Mouse (Mus musculus): ENCODE measurements around the gene Sprn. TPM values are rescaled to one million over a fixed set of nuclear protein-coding genes. Genes with fewer than 3 reads are reported as not detected.

The Sprn gene
- 15.2 and 15.7 TPM in 2 replicates for polyA plus RNA-seq (2015; fragmentation: Nextera tagmentation; extraction: Ambion mirVana)

DNA sequence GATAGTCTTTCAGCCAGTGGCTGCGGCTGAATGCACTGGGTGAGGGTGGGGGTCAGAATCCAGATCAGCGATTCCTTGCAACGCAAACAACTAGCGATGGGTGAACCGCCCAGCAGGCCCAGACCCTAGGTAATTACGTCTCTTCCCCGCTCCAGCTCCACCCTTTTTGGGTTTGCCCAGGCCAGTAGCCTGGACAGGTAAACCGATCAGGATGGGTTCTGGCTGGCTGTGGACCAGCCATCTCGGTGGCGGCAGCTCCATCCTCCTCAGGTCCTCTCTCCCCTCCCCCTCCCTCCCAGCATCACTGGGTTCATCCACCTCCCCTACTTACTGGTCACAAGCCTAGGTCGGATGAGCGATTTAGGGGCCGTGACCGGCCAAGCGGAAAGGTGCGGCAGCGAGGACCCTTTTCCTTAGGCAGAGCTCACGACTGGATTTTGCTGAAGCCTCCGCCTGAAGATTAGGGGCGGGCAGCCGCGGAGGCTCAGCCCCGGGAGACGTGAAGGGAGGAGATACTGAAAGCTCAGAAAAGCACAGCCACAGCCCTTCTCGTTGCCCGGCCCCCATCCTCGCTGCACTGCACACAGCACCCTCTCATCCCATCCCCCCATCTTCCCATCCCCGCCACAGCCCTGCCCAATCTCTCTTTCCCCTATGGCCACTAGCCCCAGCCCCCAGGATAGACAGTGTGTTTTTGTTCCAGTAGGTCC lies at the start of gene Sprn:
Gene Sprn (minus strand): TSS at position 660 of the 710 bp plus-strand sequence.
- Histone ChIP-seq H3K9ac (replicated peaks) (peak within 1 kb of the TSS; percentile 47), H3K4me1 (peaks cover 8% of the 10 kb centered on the region), H3K27me3 (peaks cover 8% of the 10 kb centered on the region; the same call in 1 of the 2 replicates), H3K9me3 (no peaks in the 10 kb centered on the region), H3K4me2 (replicated peaks) (peak within 1 kb of the TSS; percentile 61), H3K36me3 (no peaks in the 10 kb centered on the region), H3K4me3 (peak within 1 kb of the TSS; percentile 46), H3K27ac (replicated peaks) (peak within 1 kb of the TSS; percentile 50)
- peak; percentile 79 for ATAC-seq (replicated peaks)
- 2% methylated on average over 28 of the region's 28 CpGs for WGBS

- Histone ChIP-seq H3K9me3 (no peaks in the 10 kb centered on the region), H3K27ac (replicated peaks) (no peak overlapping the region), H3K36me3 (no peaks in the 10 kb centered on the region), H3K9ac (replicated peaks) (no peak overlapping the region), H3K4me3 (no peak overlapping the region), H3K4me2 (replicated peaks) (no peak overlapping the region), H3K27me3 (no peaks in the 10 kb centered on the region), H3K4me1 (no peaks in the 10 kb centered on the region)
- no peak for ATAC-seq (replicated peaks)
- 92% methylated on average over 4 of the region's 4 CpGs for WGBS
These were observed 46.4 kb upstream of the Sprn start for GRCm38 (mm10) chr7:140201090-140201489.

- ATAC-seq (replicated peaks) = no peak
- H3K4me2 ChIP-seq (replicated peaks) = no peak overlapping the region
These were observed 41.3 kb upstream of the Sprn start for GRCm38 (mm10) chr7:140196002-140196401.

DNA sequence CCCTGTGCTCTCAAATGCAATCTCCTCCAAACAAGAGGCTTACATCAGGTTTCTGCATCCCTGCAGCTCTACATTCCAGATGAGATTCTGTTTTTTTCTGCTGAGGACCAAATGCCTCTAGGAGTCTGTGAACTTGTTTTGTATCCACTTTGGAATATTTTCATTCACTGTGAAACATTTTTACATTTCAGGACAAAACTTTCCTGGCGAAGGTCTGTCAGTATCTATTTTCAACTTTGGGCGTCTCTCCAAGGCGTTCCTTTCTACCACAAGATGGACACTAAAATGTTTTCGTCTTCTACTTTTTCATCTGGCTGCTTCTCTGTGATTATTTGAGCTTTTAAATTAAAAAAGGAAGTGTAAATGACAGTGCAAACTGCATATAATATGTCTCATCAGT lies 39.4 kb upstream of the Sprn start:
- H3K4me3 ChIP-seq = no peak overlapping the region
- H3K9ac ChIP-seq (replicated peaks) = no peak overlapping the region
- no peaks in the 10 kb centered on the region for H3K36me3 ChIP-seq
- ATAC-seq (replicated peaks) = no peak
- WGBS = 89% methylated on average over 4 of the region's 4 CpGs
- H3K27ac ChIP-seq (replicated peaks) = no peak overlapping the region
- no peaks in the 10 kb centered on the region for H3K9me3 ChIP-seq
- H3K4me2 ChIP-seq (replicated peaks) = no peak overlapping the region
- no peaks in the 10 kb centered on the region for H3K27me3 ChIP-seq
- H3K4me1 ChIP-seq = no peaks in the 10 kb centered on the region

More at GRCm38 (mm10) chr7:140196002-140196401, 41.3 kb upstream of the Sprn start:
- Histone ChIP-seq H3K4me3 (no peak overlapping the region), H3K4me1 (no peaks in the 10 kb centered on the region), H3K36me3 (no peaks in the 10 kb centered on the region), H3K9ac (replicated peaks) (no peak overlapping the region), H3K27me3 (no peaks in the 10 kb centered on the region), H3K9me3 (no peaks in the 10 kb centered on the region), H3K27ac (replicated peaks) (no peak overlapping the region)
- WGBS = 87% methylated on average over 8 of the region's 8 CpGs

DNA sequence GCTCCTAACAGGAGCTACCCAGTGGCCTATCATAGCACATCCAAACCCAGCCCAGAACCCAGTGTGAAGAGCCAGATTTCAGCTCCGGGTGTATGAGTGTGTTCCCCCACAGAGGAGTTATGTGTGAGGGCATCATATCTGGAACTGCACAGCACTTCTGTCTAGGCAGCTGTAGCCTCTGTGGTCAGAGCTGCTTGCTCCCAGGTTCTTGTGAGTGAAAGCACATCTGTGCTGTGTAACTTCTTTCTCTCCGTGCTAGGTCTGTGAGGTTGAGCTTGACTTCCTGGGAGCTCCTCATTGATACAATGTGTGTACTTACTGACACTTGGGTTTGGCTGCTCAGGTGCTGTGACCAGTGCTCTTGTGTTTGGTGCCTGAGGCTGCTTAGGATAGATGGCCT lies 38.2 kb upstream of the Sprn start:
- Histone ChIP-seq H3K27ac (replicated peaks) (no peak overlapping the region), H3K9me3 (no peaks in the 10 kb centered on the region), H3K4me2 (replicated peaks) (no peak overlapping the region), H3K9ac (replicated peaks) (no peak overlapping the region), H3K4me1 (no peaks in the 10 kb centered on the region), H3K27me3 (no peaks in the 10 kb centered on the region), H3K4me3 (no peak overlapping the region), H3K36me3 (no peaks in the 10 kb centered on the region)
- WGBS = 86% methylated on average over 2 of the region's 2 CpGs
- ATAC-seq (replicated peaks) = no peak

GRCm38 (mm10) chr7:140192445-140192844 lies 37.8 kb upstream of the Sprn start:
- Histone ChIP-seq H3K36me3 (no peaks in the 10 kb centered on the region), H3K27ac (replicated peaks) (no peak overlapping the region), H3K27me3 (no peaks in the 10 kb centered on the region), H3K4me3 (no peak overlapping the region), H3K4me1 (no peaks in the 10 kb centered on the region), H3K9me3 (no peaks in the 10 kb centered on the region), H3K9ac (replicated peaks) (no peak overlapping the region), H3K4me2 (replicated peaks) (no peak overlapping the region)
- ATAC-seq (replicated peaks) = no peak
- 59% methylated on average over 2 of the region's 2 CpGs for WGBS

DNA sequence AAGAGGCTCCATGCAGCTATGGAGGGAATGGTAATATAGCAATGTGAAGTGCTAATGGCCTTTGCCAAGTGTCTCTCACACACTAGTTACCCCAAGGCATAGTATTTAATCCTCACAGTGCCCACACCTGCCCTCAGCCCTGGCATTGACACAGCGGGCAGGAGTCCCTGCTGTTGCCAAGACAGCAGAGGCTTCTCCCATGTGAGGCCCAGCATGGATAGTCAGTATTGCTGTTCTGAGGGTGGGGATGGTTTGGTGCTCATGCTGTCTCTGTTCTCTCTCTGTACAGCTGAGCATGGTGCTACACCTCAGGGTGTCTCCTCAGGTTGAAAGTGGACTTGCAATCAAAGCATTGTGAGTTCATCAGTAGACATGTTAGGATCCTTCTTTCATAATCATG lies 35.8 kb upstream of the Sprn start:
- Histone ChIP-seq H3K4me2 (replicated peaks) (no peak overlapping the region), H3K27ac (replicated peaks) (no peak overlapping the region), H3K9ac (replicated peaks) (no peak overlapping the region), H3K27me3 (no peaks in the 10 kb centered on the region), H3K4me1 (no peaks in the 10 kb centered on the region), H3K36me3 (no peaks in the 10 kb centered on the region), H3K4me3 (no peak overlapping the region), H3K9me3 (no peaks in the 10 kb centered on the region)
- no peak for ATAC-seq (replicated peaks)
- WGBS = 88% methylated on average over 1 of the region's 1 CpGs

- no peak for ATAC-seq (replicated peaks)
- H3K9ac ChIP-seq (replicated peaks) = no peak overlapping the region
These were observed 34.0 kb upstream of the Sprn start for GRCm38 (mm10) chr7:140188391-140189328.

GRCm38 (mm10) chr7:140187721-140188390 lies 33.2 kb upstream of the Sprn start:
- WGBS = 81% methylated on average over 7 of the region's 7 CpGs
- H3K9me3 ChIP-seq = no peaks in the 10 kb centered on the region
- ATAC-seq (replicated peaks) = no peak
- no peaks in the 10 kb centered on the region for H3K36me3 ChIP-seq
- H3K4me1 ChIP-seq = no peaks in the 10 kb centered on the region
- no peak overlapping the region for H3K4me2 ChIP-seq (replicated peaks)
- H3K9ac ChIP-seq (replicated peaks) = no peak overlapping the region
- H3K27ac ChIP-seq (replicated peaks) = no peak overlapping the region
- no peak overlapping the region for H3K4me3 ChIP-seq
- H3K27me3 ChIP-seq = no peaks in the 10 kb centered on the region

More at GRCm38 (mm10) chr7:140188391-140189328, 34.0 kb upstream of the Sprn start:
- no peaks in the 10 kb centered on the region for H3K4me1 ChIP-seq
- no peak overlapping the region for H3K27ac ChIP-seq (replicated peaks)
- H3K9me3 ChIP-seq = no peaks in the 10 kb centered on the region
- H3K27me3 ChIP-seq = no peaks in the 10 kb centered on the region
- 63% methylated on average over 4 of the region's 4 CpGs for WGBS
- no peak overlapping the region for H3K4me2 ChIP-seq (replicated peaks)
- H3K4me3 ChIP-seq = no peak overlapping the region
- no peaks in the 10 kb centered on the region for H3K36me3 ChIP-seq

GRCm38 (mm10) chr7:140186646-140187620 lies 32.3 kb upstream of the Sprn start:
- no peaks in the 10 kb centered on the region for H3K4me1 ChIP-seq
- ATAC-seq (replicated peaks) = no peak
- H3K27me3 ChIP-seq = no peaks in the 10 kb centered on the region
- H3K9me3 ChIP-seq = no peaks in the 10 kb centered on the region
- H3K36me3 ChIP-seq = no peaks in the 10 kb centered on the region
- H3K9ac ChIP-seq (replicated peaks) = no peak overlapping the region
- H3K27ac ChIP-seq (replicated peaks) = no peak overlapping the region
- H3K4me3 ChIP-seq = no peak overlapping the region
- H3K4me2 ChIP-seq (replicated peaks) = no peak overlapping the region
- 49% methylated on average over 18 of the region's 18 CpGs for WGBS

- Histone ChIP-seq H3K9ac (replicated peaks) (no peak overlapping the region), H3K27me3 (no peaks in the 10 kb centered on the region), H3K9me3 (no peaks in the 10 kb centered on the region), H3K27ac (replicated peaks) (no peak overlapping the region), H3K36me3 (no peaks in the 10 kb centered on the region), H3K4me2 (replicated peaks) (no peak overlapping the region), H3K4me1 (no peaks in the 10 kb centered on the region), H3K4me3 (no peak overlapping the region)
- WGBS = 89% methylated on average over 4 of the region's 4 CpGs
- no peak for ATAC-seq (replicated peaks)
These were observed 29.5 kb upstream of the Sprn start for GRCm38 (mm10) chr7:140184206-140184605.

All from forebrain, embryonic 15.5 days (tissue).